Mouse (Mus musculus) thymus, adult 2 months (tissue): ENCODE measurements around the gene Nkx2-4. TPM values are rescaled to one million over a fixed set of nuclear protein-coding genes. Genes with fewer than 3 reads are reported as not detected.

Source experiments
- DNase-seq: peaks from one replicate; pipeline ENCODE4 v3.0.0; 2021
- H3K27ac ChIP-seq: fragments of 200-500 bp; 2 replicates; pipeline ENCODE4 v1.5.1; 2012; ENCODE audit warnings: low read length, control low read depth; ENCODE audit not compliant: control insufficient read depth, insufficient read depth
- H3K27me3 ChIP-seq: fragments of 200-500 bp; 2 replicates; pipeline ENCODE4 v1.6.1; 2012; ENCODE audit warnings: mild to moderate bottlenecking, low read length, moderate library complexity, mixed read lengths; ENCODE audit not compliant: control insufficient read depth, insufficient read depth
- H3K36me3 ChIP-seq: fragments of 200-500 bp; 2 replicates; pipeline ENCODE4 v1.6.1; 2012; ENCODE audit warnings: mild to moderate bottlenecking, low read length, moderate library complexity; ENCODE audit not compliant: control insufficient read depth, insufficient read depth
- H3K4me1 ChIP-seq: fragments of 200-500 bp; replicated peaks from 2 replicates; pipeline ENCODE4 v1.6.1; 2012; ENCODE audit warnings: low read length; ENCODE audit not compliant: control insufficient read depth, insufficient read depth
- H3K4me3 ChIP-seq: fragments of 200-500 bp; 2 replicates; pipeline ENCODE4 v1.5.1; 2012; ENCODE audit warnings: mild to moderate bottlenecking, low read length, control low read depth, moderate library complexity; ENCODE audit not compliant: control insufficient read depth, insufficient read depth
- CTCF ChIP-seq: fragments of 200-500 bp; IDR thresholded peaks from 2 replicates; pipeline ENCODE4 v1.5.1; 2012; ENCODE audit warnings: mild to moderate bottlenecking, control low read depth, low read length, moderate library complexity, borderline replicate concordance; ENCODE audit not compliant: control insufficient read depth, poor library complexity, insufficient read depth; ENCODE audit errors: extremely low read depth
- POLR2A ChIP-seq: fragments of 200-500 bp; IDR thresholded peaks from 2 replicates; pipeline ENCODE4 v1.6.1; 2012; ENCODE audit warnings: mild to moderate bottlenecking, low read length, control low read depth, moderate library complexity; ENCODE audit not compliant: control insufficient read depth, poor library complexity, insufficient read depth; ENCODE audit errors: extremely low read depth
- WGBS: fragments of 180-500 bp; shearing (Covaris S2); methylation state at CpG from one replicate; pipeline ENCODE4 v1.1.7; 2018; 5-methylcytosine and 5-hydroxymethylcytosine counted together
- polyA plus RNA-seq: library from polyadenylated mRNA; depleted of rRNA; stranded (reverse); fragments of >200 nt; gene quantifications from 2 replicates; pipeline ENCODE4 v1.2.3, GENCODE M21; 2012; rRNA removed

Gene Nkx2-4
- polyA plus RNA-seq: 0.19 and 0.38 TPM in 2 replicates

DNA sequence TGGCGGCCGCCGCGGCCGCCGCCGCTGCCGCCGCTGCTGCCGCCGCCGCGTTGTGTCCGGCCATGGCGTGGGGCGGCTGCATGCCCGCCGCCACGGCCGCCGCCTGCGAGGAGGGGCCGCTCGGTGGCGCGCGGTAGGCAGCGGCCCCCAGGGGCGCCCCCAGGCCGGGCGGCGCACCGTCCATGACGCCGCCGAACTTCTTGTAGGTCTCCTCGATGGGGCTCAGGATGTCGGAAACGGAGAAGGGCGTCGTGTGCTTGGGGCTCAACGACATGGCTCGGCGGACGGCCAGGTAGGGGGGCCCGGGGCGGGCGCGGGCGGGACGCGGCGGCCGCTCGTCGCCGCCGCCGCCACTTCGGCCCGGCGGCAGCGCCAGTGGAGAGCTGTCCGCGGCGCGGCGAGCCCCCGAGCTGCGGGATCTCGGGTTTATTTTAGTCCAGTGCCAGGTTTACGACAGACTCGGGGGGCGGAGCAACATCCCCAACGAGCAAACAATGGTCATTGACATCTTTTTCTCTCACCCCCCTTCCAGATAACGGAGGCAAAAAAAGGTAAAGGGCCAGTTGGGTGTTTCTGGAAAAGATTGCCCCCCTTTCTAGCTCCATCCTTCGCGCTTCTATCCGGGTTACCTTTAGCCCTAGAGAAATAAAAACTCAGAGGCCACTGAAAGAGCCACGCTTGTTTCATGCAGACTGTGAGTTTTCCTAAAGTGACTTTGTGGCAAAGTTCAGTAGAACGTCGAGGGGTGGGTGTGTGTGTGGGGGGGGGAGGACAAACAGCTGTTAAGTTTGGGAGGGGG, at the start of gene Nkx2-4:
Gene Nkx2-4, minus strand, starts transcription at position 374 of the 799 bp plus-strand sequence.
- Histone ChIP-seq H3K27me3 (peaks cover 23% of the 10 kb centered on the region), H3K4me1 (peaks cover 13% of the 10 kb centered on the region), H3K4me3 (no peak within 1 kb of the TSS), H3K27ac (no peak within 1 kb of the TSS), H3K36me3 (no peaks in the 10 kb centered on the region)
- WGBS: 2% methylated on average over 75 of the region's 82 CpGs
- DNase-seq: peak; percentile 3
- TF ChIP-seq CTCF: no peak

DNA sequence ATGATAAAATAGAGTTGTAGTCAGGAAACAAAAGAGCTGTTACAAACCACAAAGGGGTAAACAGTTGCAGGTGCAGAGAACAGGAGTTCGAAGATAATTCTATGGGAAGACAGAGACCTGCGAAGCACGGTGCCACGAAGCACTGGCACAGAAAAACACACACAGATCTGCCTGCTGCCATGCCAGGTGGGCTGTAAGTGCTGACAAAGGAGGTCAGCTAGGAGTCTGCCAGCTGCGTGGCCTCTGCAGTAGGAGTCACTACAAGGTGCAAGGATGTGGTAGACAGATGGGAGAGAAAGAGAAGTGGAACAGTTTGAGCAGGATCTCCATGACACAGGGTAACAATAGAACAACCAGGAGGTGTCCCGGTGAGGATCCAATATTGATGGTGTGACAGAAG, 42.1 kb upstream of the Nkx2-4 start:
- no peaks in the 10 kb centered on the region for H3K27me3 ChIP-seq
- H3K27ac ChIP-seq: no peak overlapping the region; the same call in 1 of the 2 replicates
- peak; percentile 54 for DNase-seq
- 18% methylated on average over 6 of the region's 6 CpGs for WGBS
- no peak for TF ChIP-seq POLR2A
- TF ChIP-seq CTCF: no peak
- H3K36me3 ChIP-seq: no peaks in the 10 kb centered on the region
- no peaks in the 10 kb centered on the region for H3K4me1 ChIP-seq
- H3K4me3 ChIP-seq: no peak overlapping the region

DNA sequence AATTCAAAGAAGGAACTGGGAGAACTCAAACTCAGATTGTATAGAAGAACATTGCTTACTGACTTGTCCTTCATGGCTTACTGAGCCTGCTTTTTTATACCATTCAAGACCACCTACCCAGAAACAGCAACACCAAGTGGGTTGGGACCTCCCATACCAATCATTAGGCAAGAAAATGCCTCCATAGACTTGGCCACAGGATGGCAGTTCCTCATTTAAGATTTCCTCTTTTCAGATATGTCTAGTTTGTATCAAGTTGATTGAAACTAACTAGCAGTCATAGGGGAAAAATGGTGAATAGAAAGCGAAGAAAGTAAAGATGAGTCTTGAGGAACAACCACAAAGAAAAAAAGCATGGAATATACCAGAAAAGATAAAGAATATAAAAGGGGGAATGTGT, 34.5 kb upstream of the Nkx2-4 start:
- H3K36me3 ChIP-seq: no peaks in the 10 kb centered on the region
- no peak overlapping the region for H3K27ac ChIP-seq
- H3K27me3 ChIP-seq: no peaks in the 10 kb centered on the region
- TF ChIP-seq POLR2A (no peak), CTCF (no peak)
- no peak overlapping the region for H3K4me3 ChIP-seq
- WGBS: 74% methylated on average over 1 of the region's 1 CpGs
- DNase-seq: no peak
- no peaks in the 10 kb centered on the region for H3K4me1 ChIP-seq

DNA sequence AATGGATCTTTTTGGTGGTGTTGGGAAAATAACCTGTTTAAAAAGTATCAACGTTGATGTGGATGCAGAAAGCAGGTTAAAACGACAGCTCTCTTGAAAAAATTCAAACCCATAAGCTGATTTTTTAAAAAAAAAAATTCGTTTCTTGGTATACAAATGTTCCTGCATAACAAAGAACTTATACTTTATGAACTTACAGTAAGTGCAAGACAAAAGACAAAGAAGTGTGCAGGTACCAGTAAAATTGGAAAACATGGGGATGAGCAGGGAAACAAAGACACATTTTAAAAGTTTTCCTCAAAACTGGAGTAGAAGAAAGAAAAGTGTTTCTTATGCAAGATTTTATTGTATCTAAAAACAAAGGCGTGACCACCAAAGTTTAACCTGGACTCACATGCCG, 1.2 kb upstream of the Nkx2-4 start:
- H3K4me3 ChIP-seq: no peak overlapping the region
- DNase-seq: no peak
- peaks cover 13% of the 10 kb centered on the region for H3K4me1 ChIP-seq
- peaks cover 20% of the 10 kb centered on the region for H3K27me3 ChIP-seq
- TF ChIP-seq CTCF (no peak), POLR2A (no peak)
- no peaks in the 10 kb centered on the region for H3K36me3 ChIP-seq
- H3K27ac ChIP-seq: no peak overlapping the region
- WGBS: 21% methylated on average over 5 of the region's 5 CpGs

DNA sequence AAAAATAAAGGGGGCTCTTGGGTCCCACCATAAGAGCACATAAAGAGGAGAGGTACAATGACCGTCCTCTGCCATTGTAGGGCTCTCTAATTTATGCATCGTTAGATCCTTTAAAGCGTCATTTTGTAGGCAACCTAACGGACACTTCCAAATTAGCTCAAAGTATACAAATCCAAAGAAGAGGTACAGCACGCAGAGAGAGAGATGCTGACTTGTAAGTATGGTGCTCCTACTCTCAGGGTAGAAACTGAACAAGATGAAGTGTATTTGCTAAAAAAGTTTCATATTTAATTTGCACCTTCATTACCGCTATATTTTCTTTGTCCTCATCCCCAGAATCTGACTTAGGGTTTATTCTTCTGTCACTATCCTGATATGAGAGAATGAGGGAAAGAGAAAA, 692 bp upstream of the Nkx2-4 start:
- WGBS: 20% methylated on average over 6 of the region's 6 CpGs
- Histone ChIP-seq H3K36me3 (no peaks in the 10 kb centered on the region), H3K27ac (no peak overlapping the region), H3K4me3 (no peak overlapping the region), H3K4me1 (peaks cover 13% of the 10 kb centered on the region), H3K27me3 (peaks cover 23% of the 10 kb centered on the region)
- TF ChIP-seq CTCF: no peak
- no peak for TF ChIP-seq POLR2A
- DNase-seq: no peak

DNA sequence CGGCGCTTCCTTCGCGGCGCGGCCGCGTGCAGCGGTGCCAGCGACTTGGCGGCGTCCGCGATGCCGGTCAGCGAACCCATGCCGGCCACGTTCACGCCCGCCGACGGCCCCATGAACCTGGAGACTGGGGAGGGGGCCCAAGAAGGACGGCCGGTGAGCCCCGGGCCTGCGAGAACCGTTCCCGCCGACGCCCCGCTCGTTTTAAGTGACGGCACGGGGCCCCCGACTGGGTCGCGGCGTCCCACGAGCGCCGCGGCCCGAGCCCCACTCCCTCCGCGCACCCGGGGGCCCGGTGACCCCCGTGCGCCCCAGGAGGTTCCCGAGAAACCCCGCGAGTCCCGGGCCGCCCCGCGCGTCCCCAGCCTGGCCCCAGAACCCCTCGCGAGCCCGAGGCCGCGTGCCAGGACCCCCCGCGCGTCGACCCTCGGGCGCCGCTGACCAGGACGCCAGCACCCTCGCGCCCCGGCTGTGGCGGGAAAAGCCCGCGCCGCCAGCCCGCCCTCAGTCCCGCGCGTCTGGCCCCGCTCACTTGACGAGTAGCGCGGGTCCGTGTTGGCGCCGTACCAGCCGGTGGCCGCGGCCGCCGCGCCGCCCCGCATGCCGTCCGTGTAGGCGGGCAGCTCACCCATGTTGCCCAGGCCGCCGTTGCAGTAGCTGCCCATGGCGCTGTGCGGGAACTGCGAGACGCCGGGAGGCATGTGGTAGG, 726 bp downstream of the Nkx2-4 start:
- H3K27me3 ChIP-seq: peaks cover 23% of the 10 kb centered on the region
- no peaks in the 10 kb centered on the region for H3K36me3 ChIP-seq
- peak; percentile 2 for DNase-seq
- peaks cover 13% of the 10 kb centered on the region for H3K4me1 ChIP-seq
- H3K27ac ChIP-seq: no peak overlapping the region
- TF ChIP-seq CTCF: no peak
- TF ChIP-seq POLR2A: no peak
- 10% methylated on average over 106 of the region's 106 CpGs for WGBS
- no peak overlapping the region for H3K4me3 ChIP-seq
